Comparison of ENCODE assay signal across 8 mouse cellular contexts in genomic region chr4:119422294-119422964, GRCm38 (mm10). TPM values are rescaled to one million over a fixed set of nuclear protein-coding genes. Genes with fewer than 3 reads are reported as not detected.
A peak's percentile ranks its signal among the peaks of the same experiment; 100 is the strongest.
DNase-seq lines count a peak whose midpoint lies in the region; ATAC-seq and TF ChIP-seq lines count a peak whose summit lies in the region.

Ppcs (minus strand) TSS chr4:119422420.
Zmynd12 (plus strand) TSS chr4:119422814.

- DNase-seq in adipocyte (ENCODE audit: low spot score) = peak; percentile 92
- peak; percentile 76 to 85 for DNase-seq in gastrocnemius, adult 8-10 months (ENCODE audit: low spot score in 2 of 2)
- DNase-seq in hindlimb bud, embryonic 11.5 days (ENCODE audit: extremely low spot score, low read depth, low spot score) = peak; percentile 97
- DNase-seq in left cerebral cortex, adult 8-10 months (ENCODE audit: low spot score in 2 of 2) = peak; percentile 82 to 85
- peak; percentile 88 for DNase-seq in right cerebral cortex, adult 18-20 months
- peak; percentile 86 for DNase-seq in urinary bladder, adult 2 months (ENCODE audit: low spot score)

- peak; percentile 57; the same call in 1 of the 2 replicates for TF ChIP-seq POLR2A in cortical plate, adult 2 months (IDR thresholded peaks at IDR 0.05; ENCODE audit: extremely low read depth, insufficient read depth, low read length)

- H3K27ac ChIP-seq in cortical plate, adult 2 months (ENCODE audit: insufficient read depth, low read length) = peak within 1 kb of the TSS; percentile 72

- ATAC-seq in megakaryocyte, adult 5-6 weeks (ENCODE audit: poor library complexity, severe bottlenecking) = peak; percentile 90

- no peak for TF ChIP-seq CTCF in cortical plate, adult 2 months (IDR thresholded peaks at IDR 0.05; ENCODE audit: extremely low read depth, insufficient read depth, low read length)

- peak within 1 kb of the TSS; percentile 51 for H3K4me3 ChIP-seq in cortical plate, adult 2 months (ENCODE audit: insufficient read depth, low read length)

- no peaks in the 10 kb centered on the region for H3K4me1 ChIP-seq in cortical plate, adult 2 months (ENCODE audit: control insufficient read depth, insufficient read depth, low read length)

RNA-seq across cellular contexts. Expression of gene Ppcs, which starts in this region (rescaled TPM):
- polyA plus RNA-seq in cortical plate, adult 2 months (2012; rRNA removed) = 9.6 and 10.2 TPM in 2 replicates
- 1 to 10 TPM; 3.7 to 6.7 (median 4.8) TPM for total RNA-seq in gastrocnemius, adult 8-10 months (2022)
- total RNA-seq in left cerebral cortex, adult 8-10 months (2022) = 1 to 10 TPM; 5.0 to 6.8 (median 6.0) TPM
- total RNA-seq in megakaryocyte, adult 5-6 weeks (2015) = 8.0 and 8.6 TPM in 2 replicates
- total RNA-seq in megakaryocyte, adult 5-6 weeks (2017) = 7.2 and 7.6 TPM in 2 replicates
- polyA plus RNA-seq in urinary bladder, adult 2 months (2012; rRNA removed) = 29.4 and 31.5 TPM in 2 replicates

RNA-seq across cellular contexts. Expression of gene Zmynd12, which starts in this region (rescaled TPM):
- 0.32 and 0.48 TPM in 2 replicates for polyA plus RNA-seq in cortical plate, adult 2 months (2012; rRNA removed)
- total RNA-seq in gastrocnemius, adult 8-10 months (2022) = not detected
- 1 to 10 TPM in 1 of 4 experiments, under 1 TPM in 3; 0.46 to 1.2 (median 0.76) TPM for total RNA-seq in left cerebral cortex, adult 8-10 months (2022)
- not detected in 2 replicates for total RNA-seq in megakaryocyte, adult 5-6 weeks (2015)
- total RNA-seq in megakaryocyte, adult 5-6 weeks (2017) = not detected in 2 replicates
- polyA plus RNA-seq in urinary bladder, adult 2 months (2012; rRNA removed) = 1.3 and 1.9 TPM in 2 replicates

Comparison
In these comparisons a context has a peak if more than half of its experiments do, and no peak if none do; other contexts are left out.
1. Peak in every context shown above with its lines: DNase-seq, ATAC-seq, H3K4me3 ChIP-seq and H3K27ac ChIP-seq.